Mouse (Mus musculus) kidney, embryonic 16.5 days (tissue): ENCODE measurements around the gene Smox. TPM values are rescaled to one million over a fixed set of nuclear protein-coding genes. Genes with fewer than 3 reads are reported as not detected.

ENCODE experiments used
- ATAC-seq: fragments of 200-750 bp; cut with Nextera tagmentation; 2 replicates; pipeline ENCODE4 v1.8.0; 2017; ENCODE audit warnings: moderate TSS enrichment; ENCODE audit not compliant: low FRiP score, low TSS enrichment
- H3K27ac ChIP-seq: fragments of 300-500 bp; sonication (generic); 2 replicates; pipeline ENCODE4 v1.5.1; 2014; ENCODE audit warnings: low read length
- H3K27me3 ChIP-seq: fragments of 300-500 bp; sonication (generic); 2 replicates; pipeline ENCODE4 v1.6.1; 2014; ENCODE audit warnings: low read length, control low read depth, mixed read lengths; ENCODE audit not compliant: insufficient read depth
- H3K36me3 ChIP-seq: fragments of 300-500 bp; sonication (generic); 2 replicates; pipeline ENCODE4 v1.6.1; 2014; ENCODE audit warnings: low read length, control low read depth, mixed read lengths; ENCODE audit not compliant: insufficient read depth
- H3K4me1 ChIP-seq: fragments of 300-500 bp; sonication (generic); 2 replicates; pipeline ENCODE4 v1.6.1; 2014; ENCODE audit warnings: low read length, control low read depth, mixed read lengths; ENCODE audit not compliant: insufficient read depth
- H3K4me2 ChIP-seq: fragments of 300-500 bp; sonication (generic); replicated peaks from 2 replicates; pipeline ENCODE4 v1.6.1; 2014; ENCODE audit warnings: low read depth, low read length
- H3K4me3 ChIP-seq: fragments of 300-500 bp; sonication (generic); 2 replicates; pipeline ENCODE4 v1.5.1; 2014; ENCODE audit warnings: mild to moderate bottlenecking, low read length
- H3K9ac ChIP-seq: fragments of 300-500 bp; sonication (generic); replicated peaks from 2 replicates; pipeline ENCODE4 v1.6.1; 2014; ENCODE audit warnings: low read length
- H3K9me3 ChIP-seq: fragments of 300-500 bp; sonication (generic); 2 replicates; pipeline ENCODE4 v1.6.1; 2016; ENCODE audit warnings: low read length, control low read depth
- WGBS: fragments of 180-500 bp; shearing (Covaris S2); extraction: QIAGEN DNeasy Blood & Tissue Kit; methylation state at CpG from one replicate; pipeline ENCODE4 v1.1.7; 2014; 5-methylcytosine and 5-hydroxymethylcytosine counted together
- polyA plus RNA-seq: library from polyadenylated mRNA; unstranded; fragments of >200 nt; fragmentation: Nextera tagmentation; extraction: Ambion mirVana; gene quantifications from 2 replicates; pipeline ENCODE4 v1.2.1, GENCODE M21; 2015

The Smox gene
- polyA plus RNA-seq = 39.1 and 39.7 TPM in 2 replicates

DNA sequence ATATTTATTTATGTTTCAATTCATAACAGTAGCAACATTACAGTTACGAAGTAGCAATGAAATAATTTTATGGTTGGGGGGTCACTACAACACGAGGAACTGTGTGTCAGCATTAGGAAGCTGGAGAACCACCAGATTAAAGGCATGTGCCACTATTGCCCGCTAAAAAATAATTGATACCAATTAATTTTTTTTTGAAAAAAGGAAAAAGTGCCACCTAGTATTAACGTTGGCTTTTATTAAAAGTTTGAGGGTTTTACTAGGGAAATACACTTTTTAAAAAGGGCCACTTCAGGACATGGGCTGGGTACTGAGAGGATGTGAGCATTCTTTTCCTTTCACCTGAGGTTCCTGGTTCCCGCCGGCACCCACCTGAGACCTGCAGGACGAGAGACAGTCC is at the start of gene Smox:
Gene Smox (plus strand): TSS at position 301 of the 400 bp plus-strand sequence.
- H3K4me1 ChIP-seq = peaks cover 11% of the 10 kb centered on the region
- peak within 1 kb of the TSS; percentile 82 for H3K9ac ChIP-seq
- WGBS = 18% methylated on average over 7 of the region's 7 CpGs
- no peaks in the 10 kb centered on the region for H3K9me3 ChIP-seq
- H3K36me3 ChIP-seq = no peaks in the 10 kb centered on the region
- H3K4me3 ChIP-seq = peak within 1 kb of the TSS; percentile 82
- H3K27me3 ChIP-seq = no peaks in the 10 kb centered on the region
- H3K27ac ChIP-seq = peak within 1 kb of the TSS; percentile 29
- H3K4me2 ChIP-seq = peak within 1 kb of the TSS; percentile 89
- ATAC-seq = no peak

DNA sequence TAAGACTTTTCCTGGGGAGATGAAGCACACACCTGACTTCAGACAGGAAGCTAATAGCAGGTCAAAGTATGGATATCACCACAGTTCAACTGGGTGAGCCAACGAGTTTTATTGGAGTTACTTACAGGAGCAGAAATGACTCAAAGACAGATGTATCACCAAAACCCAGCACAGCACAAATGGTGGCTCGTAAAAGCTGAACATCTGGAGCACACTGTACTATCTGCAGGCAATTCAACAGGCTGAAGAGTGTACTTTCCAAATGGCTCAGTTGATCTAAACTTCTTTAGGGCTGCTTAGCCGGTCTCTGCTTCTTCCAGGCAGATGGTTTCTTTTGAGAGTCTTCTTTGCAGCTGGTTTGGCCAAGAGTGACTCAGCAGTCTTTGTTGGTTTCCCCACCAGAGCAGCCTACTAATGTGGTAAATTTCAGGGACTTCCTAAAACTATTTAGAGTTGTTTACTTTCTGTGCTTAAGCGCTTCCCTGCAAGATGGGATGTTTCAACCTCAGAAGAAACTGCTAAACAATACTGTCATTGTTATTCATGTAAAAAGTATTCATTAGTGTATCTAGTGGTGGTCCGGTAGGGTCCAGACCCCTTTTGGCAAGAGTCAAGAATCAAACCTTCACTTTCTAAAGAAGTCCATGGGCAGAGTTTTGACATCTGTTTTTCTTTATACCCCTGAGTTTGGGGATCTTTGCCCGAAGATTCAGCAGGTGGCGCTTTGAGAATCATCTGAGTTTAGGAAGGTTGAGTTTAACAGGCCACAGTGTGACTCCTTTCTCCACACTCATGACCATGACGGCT is 48.0 kb upstream of the Smox start:
- Histone ChIP-seq H3K4me1 (no peaks in the 10 kb centered on the region), H3K9me3 (no peaks in the 10 kb centered on the region), H3K9ac (no peak overlapping the region), H3K36me3 (no peaks in the 10 kb centered on the region), H3K4me3 (no peak overlapping the region), H3K27me3 (no peaks in the 10 kb centered on the region), H3K4me2 (no peak overlapping the region), H3K27ac (no peak overlapping the region)
- WGBS = 68% methylated on average over 8 of the region's 8 CpGs
- no peak for ATAC-seq

DNA sequence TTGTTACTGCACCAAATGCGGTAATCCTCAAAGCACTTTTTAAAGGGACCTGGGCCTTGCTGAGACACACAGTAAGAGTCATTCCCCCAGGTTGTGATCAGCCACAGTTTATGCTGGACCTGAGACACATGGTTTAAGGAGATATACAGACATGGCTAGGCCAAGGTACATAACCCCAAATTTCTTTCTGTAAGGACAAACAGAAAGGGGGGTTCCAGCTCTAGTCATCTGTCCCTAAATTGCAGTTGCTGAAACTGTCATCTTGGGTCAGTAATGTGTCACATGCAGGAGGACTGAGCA is 47.5 kb upstream of the Smox start:
- H3K9me3 ChIP-seq = no peaks in the 10 kb centered on the region
- no peak for ATAC-seq
- no peaks in the 10 kb centered on the region for H3K4me1 ChIP-seq
- no peaks in the 10 kb centered on the region for H3K27me3 ChIP-seq
- H3K27ac ChIP-seq = no peak overlapping the region
- no peak overlapping the region for H3K9ac ChIP-seq
- H3K4me3 ChIP-seq = no peak overlapping the region
- H3K36me3 ChIP-seq = no peaks in the 10 kb centered on the region
- 86% methylated on average over 1 of the region's 1 CpGs for WGBS
- H3K4me2 ChIP-seq = no peak overlapping the region

DNA sequence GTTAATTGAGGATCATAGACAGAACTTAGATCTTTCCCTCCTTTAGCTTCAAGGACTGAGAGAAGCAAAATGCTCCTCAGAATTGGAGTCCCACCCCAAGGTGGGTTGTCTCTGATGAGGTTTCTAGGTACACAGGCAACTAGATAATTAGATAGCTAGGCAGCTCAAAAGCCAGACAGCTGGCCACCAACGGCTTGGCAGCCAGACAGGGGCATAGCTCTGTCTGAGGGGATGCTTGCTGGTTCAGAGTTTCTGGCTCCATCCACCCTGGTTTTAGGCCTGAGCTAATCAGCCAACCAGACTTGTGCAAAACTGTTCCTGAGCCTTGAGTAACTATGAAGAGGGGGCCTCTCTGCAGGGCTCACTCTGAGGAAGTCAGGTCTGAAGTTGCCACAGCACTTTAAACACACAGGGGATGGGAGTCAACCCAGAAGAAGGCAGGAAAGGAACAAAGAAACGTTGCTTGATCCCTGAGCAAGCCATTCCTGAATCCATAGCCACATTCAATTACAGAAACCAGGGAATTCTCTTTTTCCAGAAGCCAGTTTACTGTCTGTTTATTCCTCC is 44.8 kb upstream of the Smox start:
- H3K4me1 ChIP-seq = no peaks in the 10 kb centered on the region
- WGBS = 53% methylated on average over 2 of the region's 2 CpGs
- no peak overlapping the region for H3K9ac ChIP-seq
- H3K27ac ChIP-seq = no peak overlapping the region
- no peaks in the 10 kb centered on the region for H3K36me3 ChIP-seq
- no peak for ATAC-seq
- H3K27me3 ChIP-seq = no peaks in the 10 kb centered on the region
- H3K9me3 ChIP-seq = no peaks in the 10 kb centered on the region
- no peak overlapping the region for H3K4me3 ChIP-seq
- H3K4me2 ChIP-seq = no peak overlapping the region

GRCm38 (mm10) chr2:131447566-131448330 is 43.5 kb upstream of the Smox start:
- no peak overlapping the region for H3K4me3 ChIP-seq
- H3K9ac ChIP-seq = no peak overlapping the region
- no peak overlapping the region for H3K27ac ChIP-seq
- H3K4me2 ChIP-seq = no peak overlapping the region
- ATAC-seq = no peak
- WGBS = 83% methylated on average over 8 of the region's 8 CpGs
- no peaks in the 10 kb centered on the region for H3K9me3 ChIP-seq
- no peaks in the 10 kb centered on the region for H3K27me3 ChIP-seq
- no peaks in the 10 kb centered on the region for H3K36me3 ChIP-seq
- H3K4me1 ChIP-seq = peaks cover 8% of the 10 kb centered on the region

DNA sequence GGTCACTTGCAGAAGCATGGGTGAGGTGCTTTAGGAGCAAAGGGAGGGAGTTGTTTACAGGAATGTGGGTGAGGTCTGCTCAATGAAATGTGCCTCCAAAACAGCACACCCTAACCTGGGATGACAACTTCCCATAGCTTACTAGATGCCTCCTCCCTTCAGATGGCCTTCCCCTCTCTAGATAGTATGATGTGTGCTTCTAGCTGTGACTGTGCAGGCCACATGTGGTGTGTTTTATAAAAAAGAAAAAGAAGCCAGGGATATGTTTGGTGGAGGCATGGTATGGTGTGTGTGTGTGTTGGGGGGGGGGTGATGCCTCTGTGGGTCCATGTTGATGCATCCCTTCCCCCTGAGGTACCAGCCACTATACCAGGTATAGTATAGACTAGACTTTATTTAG is 42.9 kb upstream of the Smox start:
- no peak overlapping the region for H3K9ac ChIP-seq
- H3K27me3 ChIP-seq = no peaks in the 10 kb centered on the region
- H3K4me1 ChIP-seq = peaks cover 8% of the 10 kb centered on the region
- H3K36me3 ChIP-seq = no peaks in the 10 kb centered on the region
- H3K27ac ChIP-seq = no peak overlapping the region
- no peak overlapping the region for H3K4me2 ChIP-seq
- H3K4me3 ChIP-seq = no peak overlapping the region
- no peak for ATAC-seq
- no peaks in the 10 kb centered on the region for H3K9me3 ChIP-seq

DNA sequence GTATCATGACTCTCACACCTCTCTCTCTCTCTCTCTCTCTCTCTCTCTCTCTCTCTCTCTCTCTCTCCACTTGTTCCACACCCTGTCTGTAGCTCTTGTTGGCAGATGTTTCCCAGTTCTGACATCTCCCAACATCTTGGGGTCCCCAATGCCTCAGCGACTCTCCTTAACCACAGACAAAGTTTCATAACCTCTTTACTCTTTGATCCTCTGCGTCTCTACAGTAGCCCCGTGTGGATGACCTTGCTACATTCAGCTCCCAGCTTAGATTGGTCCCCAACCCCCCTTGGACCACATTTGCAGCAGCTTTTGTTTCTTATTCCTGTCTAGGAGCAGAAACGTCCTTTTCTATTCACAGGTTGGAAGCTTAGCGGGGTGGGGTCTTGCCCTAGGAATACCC is 41.6 kb upstream of the Smox start:
- no peaks in the 10 kb centered on the region for H3K36me3 ChIP-seq

DNA sequence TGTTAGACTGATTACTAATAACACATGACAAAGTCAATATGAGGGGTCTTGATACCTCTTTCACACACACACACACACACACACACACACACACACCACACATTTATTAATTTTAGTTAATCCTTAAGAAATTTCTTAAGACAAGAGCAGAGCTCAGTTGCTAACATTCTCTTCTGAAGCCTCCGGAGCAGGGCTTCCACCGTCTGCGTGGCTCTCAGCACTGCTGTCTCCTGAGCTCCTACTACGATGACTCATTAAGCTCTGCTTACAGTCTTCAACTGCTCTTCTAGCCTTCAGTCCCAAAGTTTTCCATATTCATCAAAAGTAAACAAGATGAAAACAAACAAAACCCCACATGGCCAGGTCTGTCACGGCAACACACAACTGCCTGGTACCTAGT is 40.8 kb upstream of the Smox start:
- H3K4me2 ChIP-seq = no peak overlapping the region
- no peak for ATAC-seq

More for the DNA sequence above, 41.6 kb upstream of the Smox start:
- no peak overlapping the region for H3K27ac ChIP-seq
- H3K4me1 ChIP-seq = peaks cover 8% of the 10 kb centered on the region
- no peak overlapping the region for H3K4me3 ChIP-seq
- H3K9me3 ChIP-seq = no peaks in the 10 kb centered on the region
- ATAC-seq = no peak
- no peak overlapping the region for H3K4me2 ChIP-seq
- H3K9ac ChIP-seq = no peak overlapping the region
- no peaks in the 10 kb centered on the region for H3K27me3 ChIP-seq
- WGBS = 57% methylated on average over 5 of the region's 5 CpGs

GRCm38 (mm10) chr2:131457728-131458127 is 33.6 kb upstream of the Smox start:
- ATAC-seq = no peak
- Histone ChIP-seq H3K36me3 (no peaks in the 10 kb centered on the region), H3K4me3 (no peak overlapping the region), H3K27me3 (no peaks in the 10 kb centered on the region), H3K27ac (no peak overlapping the region), H3K4me2 (no peak overlapping the region), H3K9ac (no peak overlapping the region), H3K9me3 (no peaks in the 10 kb centered on the region), H3K4me1 (no peaks in the 10 kb centered on the region)
- WGBS = 60% methylated on average over 7 of the region's 7 CpGs

More for the DNA sequence above, 40.8 kb upstream of the Smox start:
- Histone ChIP-seq H3K36me3 (no peaks in the 10 kb centered on the region), H3K4me3 (no peak overlapping the region), H3K4me1 (peaks cover 8% of the 10 kb centered on the region), H3K27me3 (no peaks in the 10 kb centered on the region), H3K9me3 (no peaks in the 10 kb centered on the region), H3K27ac (no peak overlapping the region), H3K9ac (no peak overlapping the region)
- WGBS = 83% methylated on average over 5 of the region's 5 CpGs
